Mouse (Mus musculus) layer of hippocampus, postnatal 14 days (tissue): ENCODE measurements around the gene Bcl6b. TPM values are rescaled to one million over a fixed set of nuclear protein-coding genes. Genes with fewer than 3 reads are reported as not detected.

Source experiments
- DNase-seq, 2 experiments: peaks; one replicate each; pipeline ENCODE4 v3.0.0; 2021 to 2022; ENCODE audit warnings: low spot score in 2 of 2, mixed read lengths in 1 of 2
- microRNA-seq, 2 experiments: library from miRNA; unstranded; fragments of <30 nt; microRNA quantifications; one replicate each; pipeline ENCODE4 v1.2.0; 2021
- total RNA-seq, 2 experiments: library from RNA; stranded (reverse); gene quantifications; 2 replicates each; pipeline ENCODE4 v1.2.3; 2021

Gene Bcl6b
- total RNA-seq, 2 experiments from 2014 or later = 2.7 to 2.9 TPM

DNA sequence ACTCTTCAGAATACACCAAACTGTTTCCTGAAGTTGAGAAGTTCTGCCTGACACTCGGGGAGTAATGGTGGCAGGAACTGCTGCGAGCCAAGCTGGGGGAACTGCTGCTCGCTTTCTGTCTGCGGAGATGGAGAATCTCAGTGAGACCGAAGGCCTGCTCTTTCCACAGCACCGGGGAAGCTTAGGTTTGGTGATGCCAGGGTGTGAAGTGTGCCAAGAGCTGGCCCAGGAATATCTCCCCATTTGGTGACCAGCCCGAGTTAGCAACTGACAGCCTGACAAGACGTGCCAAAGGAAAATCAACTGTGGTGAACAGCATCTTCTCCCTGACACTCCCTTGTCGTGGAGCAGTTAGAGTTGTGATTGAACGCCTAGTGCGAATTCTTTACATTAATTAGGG lies 51.3 kb downstream of the Bcl6b start:
- DNase-seq = no peak

DNA sequence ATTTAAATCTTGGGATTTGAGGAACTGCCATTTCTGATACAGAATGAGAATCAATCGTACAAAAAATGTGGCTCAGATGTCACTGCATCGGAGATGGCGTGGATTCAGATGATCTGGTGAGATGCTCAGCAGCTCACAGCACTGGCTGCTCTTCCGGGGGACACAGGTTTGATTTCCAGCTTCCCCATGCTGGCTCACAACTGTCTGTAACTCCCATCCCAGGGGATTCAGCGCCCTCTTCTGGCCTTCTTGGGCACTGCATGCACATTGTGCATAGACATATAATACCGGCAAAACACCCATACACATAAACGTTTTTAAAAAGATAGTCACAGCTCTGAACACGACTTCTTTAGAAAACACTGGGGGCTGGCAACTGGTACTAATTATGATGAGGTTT lies 52.0 kb downstream of the Bcl6b start:
- no peak for DNase-seq

- DNase-seq = no peak
Observed at GRCm38 (mm10) chr11:70174491-70174890, 55.1 kb downstream of the Bcl6b start.

Small RNA genes within 50 kb of the gene (microRNA-seq; reads per million reads assigned to microRNA genes)
- 1,074 to 2,365 reads per million in 2 experiments for gene Mir195a
- gene Mir497 = 0 reads per million in 2 experiments
- gene Mir497b = 0 reads per million in 2 experiments

Other genes starting within 250 kb of the Bcl6b start
- 100 to 1,000 TPM; 108 to 115 TPM for gene Ctdnep1, start 248.6 kb downstream of the Bcl6b start, total RNA-seq
- 10 to 100 TPM; 88.5 to 93.9 TPM for gene Elp5, start 247.3 kb downstream of the Bcl6b start, total RNA-seq
- 100 to 1,000 TPM; 221 to 251 TPM for gene Gabarap, start 238.7 kb downstream of the Bcl6b start, total RNA-seq
- 10 to 100 TPM; 38.0 to 40.0 TPM for gene Phf23, start 234.0 kb downstream of the Bcl6b start, total RNA-seq
- gene Dvl2, start 229.2 kb downstream of the Bcl6b start, total RNA-seq = 10 to 100 TPM; 29.3 to 29.7 TPM
- gene Acadvl, start 214.4 kb downstream of the Bcl6b start, total RNA-seq = 10 to 100 TPM; 62.3 to 69.2 TPM
- 100 to 1,000 TPM; 845 to 900 TPM for gene Dlg4, start 212.9 kb downstream of the Bcl6b start, total RNA-seq
- gene Asgr1, start 175.7 kb downstream of the Bcl6b start, total RNA-seq = 1 to 10 TPM in 1 of 2 experiments, under 1 TPM in 1; 0.88 to 1.0 TPM
- gene Asgr2, start 137.2 kb downstream of the Bcl6b start, total RNA-seq = not detected
- 1 to 10 TPM in 1 of 2 experiments, under 1 TPM in 1; 0.55 to 1.2 TPM for gene Mgl2, start 99.5 kb downstream of the Bcl6b start, total RNA-seq
- 1 to 10 TPM; 1.1 to 2.3 TPM for gene Clec10a, start 73.6 kb downstream of the Bcl6b start, total RNA-seq
- 10 to 100 TPM; 26.1 to 32.9 TPM for gene Slc16a11, start 17.0 kb downstream of the Bcl6b start, total RNA-seq
- gene Slc16a13, start 8.7 kb downstream of the Bcl6b start, total RNA-seq = 10 to 100 TPM in 1 of 2 experiments, 1 to 10 TPM in 1; 9.3 to 12.6 TPM
- 10 to 100 TPM; 42.3 to 47.7 TPM for gene 0610010K14Rik, start 8.1 kb upstream of the Bcl6b start, total RNA-seq
- 1 to 10 TPM; 7.2 to 7.9 TPM for gene Gm21988, start 10.0 kb upstream of the Bcl6b start, total RNA-seq
- gene Rnasek, start 10.0 kb upstream of the Bcl6b start, total RNA-seq = 100 to 1,000 TPM; 280 to 324 TPM
- gene Alox12, start 25.6 kb upstream of the Bcl6b start, total RNA-seq = under 1 TPM in 1 of 2 experiments, not detected in 1; 0.48 TPM
- not detected for gene Alox12e, start 92.8 kb upstream of the Bcl6b start, total RNA-seq
- not detected for gene Alox15, start 122.2 kb upstream of the Bcl6b start, total RNA-seq
- gene Pelp1, start 180.2 kb upstream of the Bcl6b start, total RNA-seq = 10 to 100 TPM; 38.5 to 39.6 TPM
- gene Arrb2, start 202.8 kb upstream of the Bcl6b start, total RNA-seq = 10 to 100 TPM; 94.0 to 95.9 TPM
- 10 to 100 TPM; 12.9 to 17.9 TPM for gene Med11, start 222.1 kb upstream of the Bcl6b start, total RNA-seq
- 1 to 10 TPM in 1 of 2 experiments, under 1 TPM in 1; 0.62 to 1.2 TPM for gene Zmynd15, start 229.6 kb upstream of the Bcl6b start, total RNA-seq
- under 1 TPM; 0.62 to 0.78 TPM for gene Cxcl16, start 230.2 kb upstream of the Bcl6b start, total RNA-seq